In the genomic region with DNA sequence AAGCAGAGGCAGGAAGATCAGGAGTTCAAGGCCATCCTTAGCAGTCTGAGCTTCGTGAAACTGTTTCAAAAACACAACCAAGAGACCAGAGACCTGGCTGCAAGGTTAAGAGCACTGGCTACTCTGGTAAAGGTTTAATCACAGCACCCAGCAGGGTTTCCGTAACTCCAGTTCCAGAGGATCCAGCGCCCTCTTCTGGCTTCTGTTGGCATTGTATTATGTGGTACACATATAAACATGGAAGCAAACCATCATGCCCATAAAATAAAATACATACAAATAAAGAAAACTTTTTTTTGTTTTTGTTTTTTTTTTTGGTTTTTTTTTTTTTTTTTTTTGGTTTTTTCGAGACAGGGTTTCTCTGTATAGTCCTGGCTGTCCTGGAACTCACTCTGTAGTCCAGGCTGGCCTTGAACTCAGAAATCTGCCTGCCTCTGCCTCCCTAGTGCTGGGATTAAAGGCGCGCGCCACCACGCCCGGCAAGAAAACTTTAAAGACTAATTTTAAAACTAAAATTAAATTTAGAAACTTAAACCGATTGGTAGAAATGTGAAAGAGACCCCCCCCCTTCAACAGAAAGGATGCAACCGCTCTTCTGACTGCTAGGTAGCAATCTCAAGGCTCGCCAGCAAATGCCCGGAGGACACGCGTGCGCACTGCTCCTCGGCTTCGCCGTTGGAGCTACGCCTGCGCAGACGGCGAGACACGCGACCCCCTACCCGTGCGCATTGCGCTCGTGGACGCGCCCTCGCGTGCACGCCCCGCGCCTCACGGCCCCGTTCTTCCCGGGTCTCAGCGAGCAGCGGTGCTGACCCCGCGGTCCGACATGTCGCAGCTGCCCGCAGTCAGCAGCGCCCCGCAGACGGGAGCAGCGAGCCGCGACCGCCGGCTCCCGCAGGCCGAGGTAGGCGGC, we compare ENCODE assay signal across 8 mouse cellular contexts. TPM values are rescaled to one million over a fixed set of nuclear protein-coding genes. Genes with fewer than 3 reads are reported as not detected.
DNase-seq lines count a peak whose midpoint lies in the region; ATAC-seq lines count a peak whose summit lies in the region.

A gene (plus strand): TSS at position 753 of the 913 bp plus-strand sequence.

- H3K27me3 ChIP-seq in hindbrain, embryonic 15.5 days = peaks cover 5% of the 10 kb centered on the region; the same call in 1 of the 2 replicates

- 9% methylated on average over 46 of the region's 57 CpGs for WGBS in hindbrain, embryonic 15.5 days

- H3K36me3 ChIP-seq in hindbrain, embryonic 15.5 days = peaks cover 8% of the 10 kb centered on the region; the same call in 1 of the 2 replicates

- H3K9ac ChIP-seq in hindbrain, embryonic 15.5 days = peak within 1 kb of the TSS; percentile 98

- DNase-seq in R1 (ENCODE audit: low read depth, low spot score) = peak; percentile 93
- peak; percentile 96 to 97 for DNase-seq in cerebellum, postnatal 25 days
- DNase-seq in gastrocnemius, adult 18-20 months (ENCODE audit: low spot score) = peak; percentile 60
- peak; percentile 90 for DNase-seq in layer of hippocampus, postnatal 36 days
- DNase-seq in lung, postnatal 14 days = peak; percentile 78
- peak; percentile 96 for DNase-seq in right cerebral cortex, postnatal 10 days (ENCODE audit: low spot score in 2 of 2)
- DNase-seq in urinary bladder, postnatal 4 days (ENCODE audit: low spot score in 2 of 2) = peak; percentile 82 to 83

- peak; percentile 95 for ATAC-seq in hindbrain, embryonic 15.5 days (ENCODE audit: low FRiP score, low read depth)

- peak within 1 kb of the TSS; percentile 94 for H3K27ac ChIP-seq in hindbrain, embryonic 15.5 days (replicated peaks)

- peak within 1 kb of the TSS; percentile 85 for H3K4me2 ChIP-seq in hindbrain, embryonic 15.5 days

- H3K9me3 ChIP-seq in hindbrain, embryonic 15.5 days = no peaks in the 10 kb centered on the region

- peak within 1 kb of the TSS; percentile 90 for H3K4me3 ChIP-seq in hindbrain, embryonic 15.5 days

- peaks cover 15% of the 10 kb centered on the region for H3K4me1 ChIP-seq in hindbrain, embryonic 15.5 days (replicated peaks)

RNA-seq across cellular contexts. Expression of the gene that starts here (rescaled TPM):
- total RNA-seq in gastrocnemius, adult 18-20 months (2021) = 1 to 10 TPM; 3.9 to 4.6 TPM
- polyA plus RNA-seq in hindbrain, embryonic 15.5 days (2015; fragmentation: Nextera tagmentation; extraction: Ambion mirVana) = 19.9 and 23.7 TPM in 2 replicates
- total RNA-seq in layer of hippocampus, postnatal 36 days (2021) = 10 to 100 TPM; 52.9 to 60.9 TPM

Comparison
In these comparisons a context has a peak if more than half of its experiments do, and no peak if none do; other contexts are left out.
1. Peak in every context shown above with its lines: DNase-seq, ATAC-seq, H3K4me3 ChIP-seq and H3K27ac ChIP-seq.
2. RNA of the gene that starts here (total RNA-seq): 52.9 to 60.9 TPM in layer of hippocampus, postnatal 36 days; 3.9 to 4.6 TPM in gastrocnemius, adult 18-20 months; every median in the first group is over 4 times any median in the second.